Mouse (Mus musculus) intestine, embryonic 14.5 days (tissue): ENCODE data around the gene H3f3b. TPM values are rescaled to one million over a fixed set of nuclear protein-coding genes. Genes with fewer than 3 reads are reported as not detected.

Source experiments
- ATAC-seq: fragments of 200-750 bp; cut with Nextera tagmentation; replicated peaks from 2 replicates; pipeline ENCODE4 v1.8.0; 2017; ENCODE audit warnings: low read depth, moderate number of reproducible peaks, moderate TSS enrichment, moderate library complexity; ENCODE audit not compliant: low FRiP score, low TSS enrichment
- DNase-seq: peaks from one replicate; pipeline ENCODE4 v3.0.0-alpha.2; 2018; ENCODE audit warnings: low spot score
- H3K27ac ChIP-seq: fragments of 300-500 bp; sonication (generic); 2 replicates; pipeline ENCODE4 v1.5.1; 2014; ENCODE audit warnings: low read depth, mild to moderate bottlenecking, control low read depth
- H3K27me3 ChIP-seq: fragments of 300-500 bp; sonication (generic); replicated peaks from 2 replicates; pipeline ENCODE4 v1.6.1; 2014; ENCODE audit warnings: low read length, control low read depth; ENCODE audit not compliant: control insufficient read depth, insufficient read depth
- H3K36me3 ChIP-seq: fragments of 300-500 bp; sonication (generic); 2 replicates; pipeline ENCODE4 v1.6.1; 2014; ENCODE audit warnings: low read length, control low read depth; ENCODE audit not compliant: control insufficient read depth, insufficient read depth
- H3K4me1 ChIP-seq: fragments of 300-500 bp; sonication (generic); replicated peaks from 2 replicates; pipeline ENCODE4 v1.6.1; 2014; ENCODE audit warnings: low read length, control low read depth, mixed read lengths; ENCODE audit not compliant: control insufficient read depth, insufficient read depth
- H3K4me2 ChIP-seq: fragments of 300-500 bp; sonication (generic); 2 replicates; pipeline ENCODE4 v1.6.1; 2014; ENCODE audit warnings: low read length
- H3K4me3 ChIP-seq: fragments of 300-500 bp; sonication (generic); 2 replicates; pipeline ENCODE4 v1.5.1; 2014; ENCODE audit warnings: low read depth, low read length, control low read depth, mixed read lengths
- H3K9ac ChIP-seq: fragments of 300-500 bp; sonication (generic); 2 replicates; pipeline ENCODE4 v1.6.1; 2014; ENCODE audit warnings: mild to moderate bottlenecking, low read length
- H3K9me3 ChIP-seq: fragments of 300-500 bp; sonication (generic); 2 replicates; pipeline ENCODE4 v1.6.1; 2016; ENCODE audit warnings: low read length, control low read depth; ENCODE audit not compliant: control insufficient read depth
- WGBS: fragments of 180-500 bp; shearing (Covaris S2); extraction: QIAGEN DNeasy Blood & Tissue Kit; methylation state at CpG from one replicate; pipeline ENCODE4 v1.1.7; 2014; 5-methylcytosine and 5-hydroxymethylcytosine counted together
- polyA plus RNA-seq: library from polyadenylated mRNA; unstranded; fragments of >200 nt; fragmentation: Nextera tagmentation; extraction: Ambion mirVana; gene quantifications from 2 replicates; pipeline ENCODE4 v1.2.1, GENCODE M21; 2014

H3f3b gene
- polyA plus RNA-seq: 1,654 and 1,734 TPM in 2 replicates

DNA sequence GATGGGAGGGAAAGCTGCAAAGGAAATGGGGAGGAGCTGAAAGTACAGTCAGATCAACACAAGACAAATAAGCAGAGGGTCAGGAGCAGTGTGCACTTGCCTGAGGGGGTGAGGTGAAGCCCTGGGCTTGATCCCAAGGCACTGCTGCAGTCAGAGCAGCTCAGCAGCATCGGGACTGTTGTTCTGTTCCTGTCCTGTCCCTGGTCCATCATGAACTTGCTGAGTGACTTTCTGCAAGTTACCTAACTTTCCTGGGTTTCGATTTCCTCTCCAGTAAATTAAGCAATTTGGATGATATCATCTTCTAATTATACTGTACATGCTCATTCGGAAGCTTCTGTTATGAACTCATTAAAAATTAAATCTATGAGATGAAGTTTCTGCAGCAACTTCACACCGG lies at the start of gene H3f3b:
Gene H3f3b, minus strand, starts transcription at position 207 of the 400 bp plus-strand sequence.
- Histone ChIP-seq H3K27ac (no peak within 1 kb of the TSS), H3K4me3 (no peak within 1 kb of the TSS), H3K36me3 (no peaks in the 10 kb centered on the region), H3K4me2 (no peak within 1 kb of the TSS), H3K9ac (no peak within 1 kb of the TSS), H3K4me1 (peaks cover 12% of the 10 kb centered on the region), H3K27me3 (no peaks in the 10 kb centered on the region), H3K9me3 (no peaks in the 10 kb centered on the region)
- ATAC-seq (no peak), DNase-seq (no peak)
- WGBS: 83% methylated on average over 4 of the region's 4 CpGs

DNA sequence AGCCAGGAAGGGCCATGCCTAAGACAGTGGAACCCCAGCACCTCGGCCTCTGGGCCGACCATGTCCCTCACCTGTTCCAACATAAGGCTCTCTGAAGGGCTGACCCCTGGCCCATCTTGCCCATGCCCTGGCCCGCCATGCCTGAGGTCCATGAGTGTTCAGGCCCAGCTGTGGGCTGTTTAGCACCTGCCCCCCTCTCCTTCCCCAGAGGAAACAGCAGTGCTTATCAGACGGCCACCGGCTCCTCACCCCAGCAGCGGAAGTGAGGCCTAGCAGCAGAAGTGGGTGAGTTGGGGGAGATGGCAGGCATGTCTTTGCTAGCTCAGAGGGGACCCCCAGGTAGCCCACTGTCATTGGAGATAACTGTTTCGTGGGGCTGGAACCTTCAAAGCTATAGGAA lies 49.1 kb upstream of the H3f3b start:
- no peak overlapping the region for H3K4me3 ChIP-seq
- H3K9me3 ChIP-seq: no peaks in the 10 kb centered on the region
- H3K9ac ChIP-seq: no peak overlapping the region
- no peaks in the 10 kb centered on the region for H3K27me3 ChIP-seq
- H3K36me3 ChIP-seq: peaks cover 31% of the 10 kb centered on the region
- peaks cover 22% of the 10 kb centered on the region for H3K4me1 ChIP-seq
- peak overlapping the region; percentile 42; the same call in 1 of the 2 replicates for H3K4me2 ChIP-seq
- DNase-seq (no peak), ATAC-seq (no peak)
- WGBS: 82% methylated on average over 7 of the region's 7 CpGs
- no peak overlapping the region for H3K27ac ChIP-seq

- WGBS: 50% methylated on average over 7 of the region's 7 CpGs
- Histone ChIP-seq H3K36me3 (peaks cover 25% of the 10 kb centered on the region), H3K4me1 (peaks cover 22% of the 10 kb centered on the region), H3K27ac (no peak overlapping the region), H3K9ac (no peak overlapping the region), H3K9me3 (no peaks in the 10 kb centered on the region), H3K4me3 (no peak overlapping the region), H3K27me3 (no peaks in the 10 kb centered on the region), H3K4me2 (no peak overlapping the region)
- DNase-seq (no peak), ATAC-seq (no peak)
These were observed 48.4 kb upstream of the H3f3b start for GRCm38 (mm10) chr11:116076266-116076540.

GRCm38 (mm10) chr11:116075539-116076265 lies 47.9 kb upstream of the H3f3b start:
- no peak overlapping the region for H3K4me2 ChIP-seq
- ATAC-seq (no peak), DNase-seq (no peak)
- H3K4me1 ChIP-seq: peaks cover 22% of the 10 kb centered on the region
- H3K27me3 ChIP-seq: no peaks in the 10 kb centered on the region
- no peaks in the 10 kb centered on the region for H3K9me3 ChIP-seq
- peaks cover 20% of the 10 kb centered on the region for H3K36me3 ChIP-seq
- WGBS: 50% methylated on average over 20 of the region's 20 CpGs
- no peak overlapping the region for H3K27ac ChIP-seq
- no peak overlapping the region for H3K4me3 ChIP-seq
- H3K9ac ChIP-seq: no peak overlapping the region

DNA sequence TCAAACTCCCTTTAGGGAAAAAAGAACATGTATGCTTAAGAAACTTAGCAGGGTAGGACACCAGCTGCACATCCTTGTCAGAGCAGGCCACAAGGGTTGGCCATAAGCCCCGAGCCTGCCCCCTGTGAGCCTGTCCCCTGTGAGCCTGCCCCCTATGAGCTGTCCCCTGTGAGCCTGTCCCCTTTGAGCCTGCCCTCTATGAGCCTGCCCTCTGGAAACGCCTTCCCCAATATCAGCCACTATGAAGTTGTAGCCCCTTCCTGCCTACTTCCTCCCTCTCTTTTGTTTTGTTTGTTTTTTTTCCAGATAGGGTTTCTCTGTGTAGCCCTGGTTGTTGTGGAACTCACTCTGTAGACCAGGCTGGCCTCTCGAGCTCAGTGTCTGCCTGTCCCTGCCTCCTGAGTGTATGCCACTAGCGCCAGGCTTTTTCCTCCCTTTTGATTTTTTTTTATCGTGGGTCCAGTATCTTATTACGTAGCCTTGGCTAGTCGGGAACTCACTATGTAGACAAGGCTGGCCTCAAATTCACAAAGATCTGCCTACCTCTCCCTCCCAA lies 46.8 kb upstream of the H3f3b start:
- H3K27me3 ChIP-seq: no peaks in the 10 kb centered on the region
- no peaks in the 10 kb centered on the region for H3K9me3 ChIP-seq
- DNase-seq (no peak), ATAC-seq (no peak)
- H3K4me3 ChIP-seq: no peak overlapping the region
- peaks cover 19% of the 10 kb centered on the region for H3K4me1 ChIP-seq
- no peak overlapping the region for H3K9ac ChIP-seq
- H3K4me2 ChIP-seq: no peak overlapping the region
- 67% methylated on average over 7 of the region's 7 CpGs for WGBS
- no peak overlapping the region for H3K27ac ChIP-seq
- peaks cover 8% of the 10 kb centered on the region for H3K36me3 ChIP-seq

DNA sequence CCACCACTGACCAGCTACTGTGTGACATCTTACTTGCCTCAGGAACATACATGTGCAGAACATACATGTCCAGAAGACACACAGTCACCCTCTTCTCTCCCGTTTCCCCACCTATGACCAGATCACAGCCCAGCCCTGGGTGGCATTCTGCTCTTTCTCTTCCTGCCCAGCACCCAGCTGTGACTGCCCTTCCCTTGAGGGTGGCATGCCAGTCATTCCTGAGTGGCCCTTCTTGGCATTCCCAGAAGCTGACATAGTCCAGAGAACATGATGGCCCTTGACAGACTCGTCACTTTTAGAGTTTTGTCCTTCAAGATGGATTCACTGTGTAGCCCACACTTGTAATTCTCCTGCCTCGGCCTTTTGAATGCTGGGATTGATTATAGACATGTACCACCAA lies 44.8 kb upstream of the H3f3b start:
- H3K4me1 ChIP-seq: 0 out of 2 replicates have a peak, but pooled peaks cover 4% of the 10 kb centered on the region
- H3K4me3 ChIP-seq: no peak overlapping the region
- no peak overlapping the region for H3K4me2 ChIP-seq
- DNase-seq: no peak
- H3K27ac ChIP-seq: no peak overlapping the region
- H3K36me3 ChIP-seq: no peaks in the 10 kb centered on the region
- no peak overlapping the region for H3K9ac ChIP-seq
- H3K27me3 ChIP-seq: no peaks in the 10 kb centered on the region
- no peaks in the 10 kb centered on the region for H3K9me3 ChIP-seq
- WGBS: 70% methylated on average over 3 of the region's 3 CpGs
- no peak for ATAC-seq

GRCm38 (mm10) chr11:116071510-116071909 lies 43.7 kb upstream of the H3f3b start:
- no peak overlapping the region for H3K27ac ChIP-seq
- no peak for ATAC-seq
- WGBS: 69% methylated on average over 5 of the region's 5 CpGs

GRCm38 (mm10) chr11:116065345-116065744 lies 37.6 kb upstream of the H3f3b start:
- H3K36me3 ChIP-seq: peaks cover 17% of the 10 kb centered on the region
- DNase-seq: no peak
- 81% methylated on average over 12 of the region's 12 CpGs for WGBS

More at GRCm38 (mm10) chr11:116071510-116071909, 43.7 kb upstream of the H3f3b start:
- Histone ChIP-seq H3K27me3 (no peaks in the 10 kb centered on the region), H3K36me3 (no peaks in the 10 kb centered on the region), H3K9ac (no peak overlapping the region), H3K9me3 (no peaks in the 10 kb centered on the region), H3K4me3 (no peak overlapping the region), H3K4me1 (no peaks in the 10 kb centered on the region), H3K4me2 (no peak overlapping the region)
- DNase-seq: no peak

More at GRCm38 (mm10) chr11:116065345-116065744, 37.6 kb upstream of the H3f3b start:
- Histone ChIP-seq H3K9me3 (no peaks in the 10 kb centered on the region), H3K27me3 (no peaks in the 10 kb centered on the region), H3K4me2 (no peak overlapping the region), H3K4me3 (no peak overlapping the region), H3K27ac (no peak overlapping the region), H3K4me1 (no peaks in the 10 kb centered on the region), H3K9ac (no peak overlapping the region)
- ATAC-seq: no peak
